Mouse (Mus musculus): ENCODE data around the gene Zcwpw1. TPM values are rescaled to one million over a fixed set of nuclear protein-coding genes. Genes with fewer than 3 reads are reported as not detected.

Zcwpw1 gene
- polyA plus RNA-seq, 1 experiment from 2014 or later, result 3.5 TPM

DNA sequence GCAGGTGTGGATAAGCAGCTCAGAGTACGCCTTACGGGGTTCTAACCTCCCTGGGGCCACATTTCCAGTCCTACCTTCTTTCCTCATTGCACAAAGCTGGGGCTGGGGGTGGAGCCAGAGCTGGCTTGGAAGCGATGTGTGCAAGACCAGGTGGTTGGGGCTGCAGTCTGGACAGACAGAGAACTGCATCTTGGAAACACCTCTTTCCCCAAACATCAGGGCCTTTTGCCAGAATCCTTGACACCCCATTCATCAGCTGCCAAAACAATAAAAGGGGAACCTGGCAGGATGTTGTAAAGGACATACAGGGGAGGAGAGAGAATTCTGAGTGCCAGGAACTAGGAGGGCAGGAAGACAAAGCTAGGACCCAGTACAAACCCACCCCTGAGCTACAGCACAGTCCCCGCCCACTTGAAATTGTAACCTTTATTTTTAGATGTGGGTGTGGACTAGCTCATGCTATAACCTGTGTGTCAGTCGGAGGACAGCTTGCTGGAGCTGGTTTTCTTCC is 11.1 kb upstream of the Zcwpw1 start:
- no peak for ATAC-seq (ENCODE audit: low read depth)
- DNase-seq, result peak; percentile 48
- Histone ChIP-seq H3K4me1 (replicated peaks) (peaks cover 65% of the 10 kb centered on the region), H3K4me3 (replicated peaks) (no peak overlapping the region), H3K9me3 (replicated peaks) (no peaks in the 10 kb centered on the region), H3K9ac (peak overlapping the region; percentile 22), H3K27me3 (no peaks in the 10 kb centered on the region), H3K27ac (peak overlapping the region; percentile 35; the same call in 1 of the 2 replicates), H3K36me3 (peaks cover 15% of the 10 kb centered on the region), H3K4me2 (no peak overlapping the region)
- 18% methylated on average over 5 of the region's 5 CpGs for WGBS (ENCODE audit: insufficient replicate concordance)

DNA sequence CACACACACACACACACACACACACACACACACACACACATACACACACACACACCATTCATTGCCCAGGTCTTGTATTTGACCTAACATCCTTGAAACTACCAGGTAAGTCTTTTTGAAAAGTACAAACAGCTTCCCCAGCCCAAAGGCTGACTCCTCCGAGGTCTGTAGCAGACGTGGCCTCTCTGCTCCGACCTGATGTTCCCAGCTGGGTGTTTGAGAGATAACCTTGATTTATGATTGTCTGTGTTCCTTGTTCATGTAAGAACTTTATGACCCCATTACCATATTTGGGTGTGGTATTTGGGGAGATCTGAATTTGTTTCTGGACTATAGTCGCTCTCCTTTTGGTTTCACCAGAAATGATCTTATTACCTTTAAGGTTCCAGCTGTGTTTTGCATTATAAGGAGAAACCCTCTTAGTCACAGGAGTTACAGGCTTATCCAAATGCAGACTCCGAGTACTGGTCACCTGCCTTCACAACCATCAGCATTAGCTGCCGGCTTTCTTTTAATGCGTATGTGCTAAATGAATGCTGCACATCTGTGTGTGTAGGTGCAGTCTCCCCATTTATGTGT is 10.2 kb upstream of the Zcwpw1 start:
- H3K4me2 ChIP-seq, result 0 out of 2 replicates have a peak overlapping the region, but pooled peaks have one; percentile 99
- H3K27me3 ChIP-seq, result no peaks in the 10 kb centered on the region
- peaks cover 24% of the 10 kb centered on the region for H3K36me3 ChIP-seq
- H3K4me3 ChIP-seq (replicated peaks), result no peak overlapping the region
- 77% methylated on average over 7 of the region's 7 CpGs for WGBS (ENCODE audit: insufficient replicate concordance)
- no peaks in the 10 kb centered on the region for H3K9me3 ChIP-seq (replicated peaks)
- DNase-seq (no peak), ATAC-seq (ENCODE audit: low read depth) (no peak)
- H3K4me1 ChIP-seq (replicated peaks), result peaks cover 69% of the 10 kb centered on the region
- H3K9ac ChIP-seq, result peak overlapping the region; percentile 98
- peak overlapping the region; percentile 75; the same call in 1 of the 2 replicates for H3K27ac ChIP-seq

DNA sequence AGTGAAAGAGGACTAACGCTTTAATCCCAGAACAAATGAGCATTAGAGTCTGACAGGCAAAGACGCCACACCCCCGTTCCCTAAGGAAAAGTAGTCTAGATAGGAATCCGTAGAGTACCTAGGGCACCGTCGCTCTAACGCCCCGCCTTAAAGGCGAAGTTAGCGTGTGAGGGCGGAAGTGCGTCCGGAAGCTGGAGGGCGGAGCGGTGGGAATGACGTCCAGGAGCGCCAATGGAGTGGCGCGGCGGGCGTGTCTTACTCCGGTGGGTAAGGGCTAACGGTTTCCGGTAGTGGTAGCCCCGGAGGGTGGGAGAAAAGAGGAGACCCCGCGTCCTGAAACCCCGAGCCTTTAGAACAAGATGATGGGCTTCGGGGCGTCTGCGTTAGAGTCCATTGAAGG is 9.0 kb upstream of the Zcwpw1 start, which contains the start of gene Ppp1r35:
Gene Ppp1r35 (plus strand): TSS at position 215 of the 400 bp plus-strand sequence.
- Histone ChIP-seq H3K27ac (peak within 1 kb of the TSS; percentile 95), H3K36me3 (peaks cover 37% of the 10 kb centered on the region), H3K27me3 (no peaks in the 10 kb centered on the region), H3K9ac (peak within 1 kb of the TSS; percentile 98), H3K4me2 (peak within 1 kb of the TSS; percentile 99), H3K4me1 (replicated peaks) (peaks cover 68% of the 10 kb centered on the region), H3K4me3 (replicated peaks) (peak within 1 kb of the TSS; percentile 99), H3K9me3 (replicated peaks) (no peaks in the 10 kb centered on the region)
- under 1% methylated on average over 31 of the region's 31 CpGs for WGBS (ENCODE audit: insufficient replicate concordance)
- peak; percentile 92 for DNase-seq
- ATAC-seq (ENCODE audit: low read depth), result peak; percentile 94

DNA sequence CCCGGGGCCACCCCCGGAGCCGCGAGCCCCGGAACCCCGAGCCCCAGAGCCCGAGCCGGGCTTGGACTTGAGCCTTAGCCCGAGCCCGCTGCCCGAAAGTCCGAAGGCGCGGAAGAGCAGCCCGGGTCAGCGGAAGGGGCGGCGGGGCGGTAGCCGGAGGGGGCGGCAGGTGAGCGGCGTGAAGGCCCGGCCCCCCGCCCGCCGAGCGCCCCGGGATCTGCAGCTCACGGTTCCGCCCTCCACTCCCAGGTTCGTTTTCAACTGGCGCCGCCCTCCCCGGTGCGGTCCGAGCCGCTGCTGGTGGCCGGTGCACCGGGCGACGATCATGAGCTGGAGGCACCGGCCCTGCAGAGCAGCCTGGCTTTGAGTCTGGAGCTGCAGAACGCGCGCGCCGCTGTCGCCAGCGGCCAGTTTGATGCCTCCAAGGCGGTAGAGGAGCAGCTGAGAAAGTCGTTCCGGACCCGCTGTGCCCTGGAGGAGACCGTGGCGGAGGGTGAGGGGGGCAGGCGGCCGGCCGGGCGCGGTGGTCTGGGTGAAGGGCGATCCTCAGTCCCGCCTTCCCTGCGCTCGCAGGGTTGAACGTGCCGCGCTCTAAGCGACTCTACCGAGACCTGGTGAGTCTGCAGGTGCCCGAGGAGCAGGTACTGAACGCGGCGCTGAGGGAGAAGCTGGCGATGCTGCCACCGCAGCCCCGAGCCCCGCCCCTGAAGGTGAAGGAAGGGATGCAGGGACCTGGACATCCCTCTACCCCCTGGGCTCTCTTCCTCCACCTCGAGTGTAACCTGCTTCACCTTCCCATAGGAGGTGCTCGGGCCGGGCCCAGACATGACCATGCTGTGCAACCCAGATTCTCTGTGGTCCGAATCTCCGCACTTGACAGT is 8.3 kb upstream of the Zcwpw1 start:
- H3K4me3 ChIP-seq (replicated peaks), result peak overlapping the region; percentile 99
- DNase-seq (peak; percentile 43), ATAC-seq (ENCODE audit: low read depth) (peak; percentile 66)
- peak overlapping the region; percentile 98 for H3K9ac ChIP-seq
- H3K4me1 ChIP-seq (replicated peaks), result peaks cover 75% of the 10 kb centered on the region
- H3K4me2 ChIP-seq, result peak overlapping the region; percentile 99
- 1% methylated on average over 79 of the region's 83 CpGs for WGBS (ENCODE audit: insufficient replicate concordance)
- H3K27me3 ChIP-seq, result no peaks in the 10 kb centered on the region
- peak overlapping the region; percentile 95 for H3K27ac ChIP-seq
- peaks cover 44% of the 10 kb centered on the region for H3K36me3 ChIP-seq
- no peaks in the 10 kb centered on the region for H3K9me3 ChIP-seq (replicated peaks)

DNA sequence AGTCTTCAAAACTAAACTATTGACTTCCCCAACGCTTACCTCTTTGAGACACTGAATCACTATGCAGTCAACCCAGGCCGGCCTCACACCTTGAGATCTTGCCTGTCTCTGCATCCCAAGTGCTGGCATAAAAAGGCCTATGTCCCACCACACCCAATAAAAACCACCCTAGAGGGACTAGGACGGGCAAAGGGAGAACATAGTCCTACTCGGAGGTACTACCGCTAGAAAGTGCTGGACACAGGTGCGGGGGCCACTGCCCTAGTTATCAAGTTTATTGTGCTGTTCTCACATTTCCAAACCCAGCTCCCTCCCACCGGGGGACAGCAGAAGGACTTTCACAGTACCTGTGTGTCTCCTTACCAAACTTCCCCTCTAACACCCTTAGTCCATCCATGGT is 5.9 kb upstream of the Zcwpw1 start:
- Histone ChIP-seq H3K9ac (no peak overlapping the region), H3K27ac (peak overlapping the region; percentile 36; the same call in 1 of the 2 replicates), H3K9me3 (replicated peaks) (no peaks in the 10 kb centered on the region), H3K4me2 (no peak overlapping the region), H3K4me1 (replicated peaks) (peaks cover 72% of the 10 kb centered on the region), H3K27me3 (no peaks in the 10 kb centered on the region), H3K36me3 (peaks cover 50% of the 10 kb centered on the region), H3K4me3 (replicated peaks) (no peak overlapping the region)
- ATAC-seq (ENCODE audit: low read depth), result no peak
- WGBS (ENCODE audit: insufficient replicate concordance), result 87% methylated on average over 7 of the region's 7 CpGs
- DNase-seq, result no peak

DNA sequence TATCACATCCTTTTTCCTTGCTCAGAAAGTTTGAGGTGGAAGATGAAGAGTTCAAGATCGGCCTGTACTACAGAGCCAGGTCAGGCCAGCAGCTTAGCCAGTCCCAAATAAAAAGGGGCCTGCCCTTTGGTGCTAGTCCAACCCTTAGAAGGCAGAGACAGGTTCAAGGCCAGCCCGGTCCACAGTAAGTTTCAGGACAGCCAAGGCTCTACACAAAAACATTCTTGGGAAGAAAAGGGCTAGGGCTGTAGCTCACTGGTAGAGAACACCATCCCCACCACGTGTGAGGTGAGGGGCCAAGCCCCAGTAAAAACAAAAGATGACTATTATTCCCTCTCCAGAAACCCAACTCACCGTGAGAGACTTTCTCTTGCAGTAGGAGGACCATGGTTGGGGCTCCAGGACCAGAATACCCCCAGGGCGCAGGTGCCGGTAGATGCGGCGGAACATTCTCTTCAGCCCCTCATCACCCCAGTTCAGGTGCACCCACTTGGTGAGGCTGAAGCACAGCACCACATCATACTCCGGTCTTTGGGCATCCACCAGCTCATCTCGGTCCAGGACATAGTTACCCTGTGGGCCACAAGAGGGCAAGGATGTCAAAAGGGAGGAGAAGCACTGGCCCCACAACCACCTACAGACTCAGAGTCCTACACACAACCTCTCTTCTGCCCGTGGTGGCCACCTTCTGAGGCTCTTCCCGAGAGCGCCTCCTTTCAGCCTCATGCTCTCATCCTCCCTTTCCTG is 4.6 kb upstream of the Zcwpw1 start:
- ATAC-seq (ENCODE audit: low read depth), result no peak
- no peaks in the 10 kb centered on the region for H3K9me3 ChIP-seq (replicated peaks)
- H3K4me1 ChIP-seq (replicated peaks), result peaks cover 63% of the 10 kb centered on the region
- H3K27me3 ChIP-seq, result no peaks in the 10 kb centered on the region
- peak overlapping the region; percentile 99 for H3K4me2 ChIP-seq
- 77% methylated on average over 13 of the region's 13 CpGs for WGBS (ENCODE audit: insufficient replicate concordance)
- no peak for DNase-seq
- H3K36me3 ChIP-seq, result peaks cover 50% of the 10 kb centered on the region
- peak overlapping the region; percentile 97 for H3K9ac ChIP-seq
- H3K4me3 ChIP-seq (replicated peaks), result peak overlapping the region; percentile 84
- H3K27ac ChIP-seq, result peak overlapping the region; percentile 57

DNA sequence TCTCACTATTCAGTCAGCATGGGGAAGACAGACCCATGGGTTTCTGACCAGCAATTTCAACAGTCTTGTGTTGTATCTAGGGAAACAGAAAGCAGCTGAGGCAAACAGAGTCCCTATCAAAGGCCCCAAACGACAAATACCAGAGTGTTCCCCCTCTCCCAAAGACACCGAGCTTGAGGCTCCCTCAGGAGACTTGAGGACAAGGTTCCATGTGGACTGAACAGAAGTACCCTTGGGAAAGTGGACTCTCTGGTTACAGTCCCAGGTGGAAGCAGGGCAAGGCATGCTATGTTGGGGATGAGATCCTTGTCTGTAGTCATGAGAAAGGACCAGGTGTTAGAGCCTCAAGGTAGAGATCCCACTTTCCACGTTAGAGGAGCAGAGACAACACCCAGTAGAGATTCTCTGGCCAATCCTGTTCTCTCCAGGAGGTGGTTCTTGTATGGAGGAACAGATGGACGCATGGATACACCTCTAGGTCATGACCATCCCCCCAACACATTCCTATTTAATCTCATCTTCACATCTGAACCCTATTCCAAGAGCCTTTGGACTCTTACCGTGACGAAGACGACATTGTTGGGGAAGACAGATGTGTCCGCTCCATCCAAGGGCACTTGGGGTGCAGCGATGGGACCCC is 3.6 kb upstream of the Zcwpw1 start:
- DNase-seq (no peak), ATAC-seq (ENCODE audit: low read depth) (no peak)
- Histone ChIP-seq H3K4me2 (peak overlapping the region; percentile 99), H3K9ac (peak overlapping the region; percentile 97), H3K27ac (peak overlapping the region; percentile 99), H3K27me3 (0 out of 2 replicates have a peak, but pooled peaks cover 3% of the 10 kb centered on the region), H3K4me1 (replicated peaks) (peaks cover 61% of the 10 kb centered on the region), H3K36me3 (peaks cover 50% of the 10 kb centered on the region), H3K9me3 (replicated peaks) (no peaks in the 10 kb centered on the region), H3K4me3 (replicated peaks) (peak overlapping the region; percentile 84)
- WGBS (ENCODE audit: insufficient replicate concordance), result 56% methylated on average over 9 of the region's 9 CpGs

DNA sequence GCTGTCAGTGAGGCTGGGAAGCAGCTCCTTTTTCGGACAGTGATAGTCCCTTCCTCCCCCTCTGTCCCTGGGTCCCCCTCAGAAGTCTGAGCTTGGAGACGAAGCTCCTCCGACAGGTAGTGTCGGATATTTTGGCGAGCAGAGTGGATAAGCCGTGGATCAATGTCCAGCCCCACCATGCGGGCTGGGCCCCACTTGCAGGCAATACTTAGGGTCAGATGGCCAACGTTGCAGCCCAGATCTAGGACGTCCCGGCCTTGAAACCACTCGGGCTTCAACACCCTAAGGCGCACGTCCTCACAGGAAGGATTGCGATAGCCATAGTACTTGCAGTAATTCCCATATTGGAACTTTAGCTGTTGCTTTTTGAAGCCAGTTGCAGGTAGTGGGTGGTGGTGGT is 3.1 kb upstream of the Zcwpw1 start:
- Histone ChIP-seq H3K36me3 (peaks cover 50% of the 10 kb centered on the region), H3K27ac (peak overlapping the region; percentile 99), H3K4me2 (peak overlapping the region; percentile 99), H3K4me3 (replicated peaks) (peak overlapping the region; percentile 84), H3K9ac (peak overlapping the region; percentile 97), H3K4me1 (replicated peaks) (peaks cover 59% of the 10 kb centered on the region), H3K27me3 (0 out of 2 replicates have a peak, but pooled peaks cover 3% of the 10 kb centered on the region), H3K9me3 (replicated peaks) (no peaks in the 10 kb centered on the region)
- DNase-seq, result no peak
- ATAC-seq (ENCODE audit: low read depth), result no peak
- 73% methylated on average over 14 of the region's 14 CpGs for WGBS (ENCODE audit: insufficient replicate concordance)

DNA sequence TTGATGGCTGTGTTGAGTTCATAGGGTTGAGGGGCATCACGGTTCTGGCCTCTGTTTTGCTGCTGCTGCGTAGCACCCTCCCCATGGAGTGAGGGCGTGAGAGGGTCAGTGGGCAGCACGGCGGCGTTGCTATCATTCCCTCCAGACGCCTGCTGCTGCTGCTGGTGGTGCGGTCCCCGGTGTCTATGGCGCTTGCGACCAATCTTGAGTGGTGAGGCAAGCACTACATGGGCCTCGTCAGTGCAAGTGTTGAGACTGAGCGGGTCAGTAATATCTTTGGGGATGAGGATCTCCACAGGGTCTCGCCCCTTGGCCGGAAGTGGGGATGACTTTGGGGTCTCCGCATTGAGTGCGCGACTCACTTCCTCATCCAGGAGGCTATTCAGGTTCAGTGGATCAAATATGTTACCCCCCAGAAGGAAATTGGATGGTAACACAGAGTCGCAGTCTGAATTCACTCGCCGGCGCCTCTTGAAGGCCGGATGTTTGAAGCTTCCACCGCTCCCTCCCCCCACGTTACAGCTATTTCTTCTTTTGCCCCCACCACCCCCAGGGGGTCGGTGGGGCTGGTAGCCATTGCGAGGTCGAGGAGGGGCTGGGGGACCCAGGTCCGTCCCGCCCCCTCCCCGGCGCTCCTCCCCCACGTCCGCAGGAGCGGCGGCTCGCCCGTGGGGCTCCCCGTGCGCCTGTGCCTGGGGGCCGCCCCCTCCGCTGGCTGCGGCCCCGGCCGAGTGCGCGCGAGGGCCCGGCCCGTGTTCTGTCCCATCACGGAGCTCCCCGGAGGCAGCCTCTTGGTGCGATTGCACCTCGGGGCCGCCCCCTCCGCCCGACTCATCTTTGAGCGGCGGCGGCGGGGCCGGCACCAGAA is 2.2 kb upstream of the Zcwpw1 start:
- H3K4me1 ChIP-seq (replicated peaks), result peaks cover 50% of the 10 kb centered on the region
- H3K27me3 ChIP-seq, result 0 out of 2 replicates have a peak, but pooled peaks cover 3% of the 10 kb centered on the region
- DNase-seq (peak; percentile 38), ATAC-seq (ENCODE audit: low read depth) (peak; percentile 15)
- H3K9me3 ChIP-seq (replicated peaks), result no peaks in the 10 kb centered on the region
- peak overlapping the region; percentile 99 for H3K27ac ChIP-seq
- H3K9ac ChIP-seq, result peak overlapping the region; percentile 97
- peak overlapping the region; percentile 84 for H3K4me3 ChIP-seq (replicated peaks)
- H3K36me3 ChIP-seq, result peaks cover 45% of the 10 kb centered on the region
- 2% methylated on average over 50 of the region's 62 CpGs for WGBS (ENCODE audit: insufficient replicate concordance)
- peak overlapping the region; percentile 99 for H3K4me2 ChIP-seq

All from liver, embryonic 13.5 days (tissue).